Mouse (Mus musculus) v-Abl transformed pro-B cells (cell line): Measurements from ENCODE around the gene Pcyt1b.

Source experiments
- in situ Hi-C, 2 experiments: fragments of 400-800 bp; cut with MboI; formaldehyde crosslinking; loops; one replicate each; pipeline ENCODE4 v1.15.1; 2025; ENCODE audit not compliant: unreplicated experiment in 2 of 2

The Pcyt1b gene

GRCm38 (mm10) chrX:93654218-93655002 lies at the start of gene Pcyt1b:
TSS of gene Pcyt1b (plus strand) at chrX:93654863.
- in situ Hi-C loops: no loop called here

GRCm38 (mm10) chrX:93630256-93630655 lies 24.4 kb upstream of the Pcyt1b start:
- in situ Hi-C loops: no loop called here

DNA sequence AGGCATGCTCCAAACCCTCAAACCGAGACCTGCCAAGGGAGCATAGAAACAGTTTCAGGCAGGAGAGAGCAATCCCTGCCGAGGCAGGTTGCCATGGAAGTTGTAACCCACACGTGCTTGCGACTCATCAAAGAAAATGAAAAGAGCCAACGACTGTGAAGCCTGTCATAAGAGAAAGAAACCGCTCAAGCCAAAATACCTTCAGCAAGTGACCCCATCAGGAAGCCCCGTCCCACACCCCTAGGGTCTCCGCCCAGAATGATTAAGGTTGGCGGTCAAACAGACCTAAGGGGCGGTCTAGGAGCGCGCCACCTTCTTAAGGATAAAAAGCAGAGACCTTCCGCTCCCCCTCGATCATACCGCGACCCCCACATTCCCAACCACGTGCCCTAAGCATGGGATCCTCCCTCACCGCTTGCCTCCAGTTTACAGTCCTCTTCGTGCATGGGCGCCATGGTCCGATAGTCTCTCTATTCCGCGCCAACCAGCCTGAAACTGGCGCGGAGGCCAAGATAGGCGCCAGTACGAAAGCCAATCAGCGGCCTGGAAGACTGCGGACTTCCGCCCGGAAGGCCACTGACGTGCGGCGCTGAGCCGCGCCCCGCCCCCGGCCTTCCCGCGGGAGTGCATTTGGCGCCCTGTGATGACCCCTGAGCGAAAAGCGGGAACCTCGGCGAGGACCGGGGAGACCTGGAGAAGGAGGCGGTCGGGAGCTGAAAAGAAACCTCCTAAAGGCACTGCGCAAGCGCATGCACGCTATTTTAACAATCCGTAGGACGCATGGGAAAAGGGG lies 22.8 kb upstream of the Pcyt1b start, which contains the start of gene Pola1:
Pola1 (minus strand) TSS at position 499 of the 793 bp plus-strand sequence.
- in situ Hi-C loops: no loop called here

DNA sequence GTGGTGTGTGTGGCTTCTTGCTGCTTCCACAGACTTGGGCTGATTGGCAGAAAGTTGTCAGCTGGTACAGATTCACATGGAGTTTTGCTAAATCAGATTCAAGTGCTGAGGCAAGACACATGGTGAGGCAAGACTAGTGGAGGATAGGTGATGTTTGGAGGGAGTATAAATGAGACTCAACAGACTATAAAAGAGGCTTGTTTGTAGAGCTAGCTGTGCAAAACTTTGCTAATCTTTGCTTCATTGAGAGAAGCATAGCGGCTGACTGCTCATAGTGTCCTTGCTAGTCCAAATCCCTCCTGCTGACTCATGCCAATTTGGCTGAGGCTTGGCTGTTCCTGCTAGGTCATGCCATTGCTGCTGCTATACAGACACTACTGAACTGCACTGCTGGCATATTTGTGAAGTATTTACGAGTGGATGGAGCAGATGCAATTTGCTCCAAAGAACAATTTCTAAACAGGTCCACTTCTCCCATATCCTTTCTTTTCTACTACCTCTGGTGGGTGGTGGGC lies 19.7 kb upstream of the Pcyt1b start:
- in situ Hi-C loops: no loop called here

DNA sequence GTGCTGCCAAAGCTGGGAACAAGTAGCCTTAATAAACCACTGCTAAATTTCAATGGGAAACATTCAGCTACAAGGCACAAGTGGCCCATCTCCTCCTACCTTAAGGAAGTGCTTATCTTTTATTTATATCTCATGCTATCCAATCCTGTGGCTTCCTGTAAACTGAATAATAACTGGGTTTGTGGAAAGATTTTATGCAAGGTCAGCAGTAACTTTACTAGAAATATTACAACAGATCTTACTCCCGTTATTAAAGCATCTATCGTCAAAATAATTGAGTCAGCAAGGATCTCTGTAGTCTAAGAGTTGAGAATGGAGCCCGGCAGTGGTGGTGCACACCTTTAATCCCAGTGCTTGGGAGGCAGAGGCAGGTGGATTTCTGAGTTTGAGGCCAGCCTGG lies 11.1 kb upstream of the Pcyt1b start:
- in situ Hi-C loops: no loop called here

DNA sequence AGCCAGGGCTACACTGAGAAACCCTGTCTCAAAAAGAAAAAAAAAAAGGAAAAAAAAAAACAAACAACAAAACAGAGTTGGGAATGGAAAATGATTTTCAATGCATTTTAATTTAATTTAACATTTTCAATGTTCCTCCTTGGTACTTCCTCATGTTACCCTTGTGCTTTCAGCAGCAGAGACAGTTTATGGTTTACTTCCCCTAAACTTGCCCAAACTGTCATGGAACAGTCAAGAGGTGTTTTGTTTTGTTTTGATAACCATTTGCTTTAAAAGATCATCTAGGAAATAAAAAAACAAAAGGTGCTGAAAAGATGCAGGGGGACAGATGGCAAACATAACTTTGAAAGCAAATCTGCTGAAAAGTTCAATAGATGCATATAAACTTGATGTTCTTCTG lies 10.6 kb upstream of the Pcyt1b start:
- in situ Hi-C loops: no loop called here

DNA sequence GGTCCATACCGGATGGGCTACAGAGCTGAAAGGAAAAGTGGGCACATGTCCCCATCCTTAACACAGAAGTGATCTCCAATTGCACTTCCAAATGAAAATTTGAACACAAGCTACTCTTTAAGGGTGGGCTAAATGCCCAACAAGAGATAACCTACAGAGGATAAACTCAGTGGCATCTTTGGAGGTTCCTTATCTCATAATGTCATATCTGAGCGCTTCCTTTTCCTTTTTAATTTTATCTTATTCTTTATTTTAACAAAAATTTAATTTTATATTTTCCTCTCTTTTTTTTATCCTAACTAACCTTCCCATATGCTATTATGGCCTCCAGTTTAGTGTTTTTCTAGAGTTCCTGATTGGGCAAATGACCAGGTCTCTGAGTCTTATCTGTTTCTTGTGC lies 3.9 kb upstream of the Pcyt1b start:
- in situ Hi-C loops: no loop called here

DNA sequence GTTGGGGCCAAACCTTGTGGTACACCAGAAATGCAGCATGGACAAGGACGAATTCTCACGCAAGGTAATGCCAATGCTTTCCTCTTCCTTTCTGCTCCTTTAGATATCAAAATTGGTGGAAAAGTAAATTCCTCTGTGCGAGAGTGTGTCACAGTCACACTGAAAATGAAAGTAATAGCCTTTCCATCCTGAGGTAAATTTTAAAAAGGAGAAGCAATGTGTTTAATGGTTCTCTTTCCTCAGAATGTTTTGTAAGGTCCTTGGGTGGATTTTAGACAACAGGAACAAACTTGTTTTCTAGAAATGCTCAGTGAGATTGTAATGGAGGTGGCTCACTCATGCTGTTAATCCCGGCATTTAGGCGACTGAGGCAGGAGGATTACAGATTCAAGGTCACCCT lies 490 bp downstream of the Pcyt1b start:
- in situ Hi-C loops: no loop called here

GRCm38 (mm10) chrX:93663919-93664586 lies 9.4 kb downstream of the Pcyt1b start:
- in situ Hi-C loops: no loop called here

GRCm38 (mm10) chrX:93664787-93665186 lies 10.1 kb downstream of the Pcyt1b start:
- in situ Hi-C loops: no loop called here

DNA sequence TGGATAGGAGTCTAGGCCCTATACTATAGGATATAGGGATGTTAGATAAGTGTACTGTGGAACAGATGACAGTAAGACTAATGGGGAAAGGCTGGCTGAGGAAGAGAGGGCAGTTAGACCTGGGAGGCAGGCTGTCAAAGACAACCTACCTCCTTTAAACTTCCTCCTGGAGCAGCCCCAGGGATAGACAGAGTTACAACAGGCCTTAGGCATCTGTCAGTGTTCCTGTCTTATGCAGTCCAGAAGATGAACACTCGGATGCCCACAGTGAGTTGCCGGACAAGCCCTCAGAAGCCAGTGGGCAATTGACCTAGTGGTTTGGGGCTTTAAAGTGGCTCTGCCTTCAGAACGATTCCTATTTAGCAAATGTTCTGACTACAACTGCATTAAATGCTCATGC lies 19.8 kb downstream of the Pcyt1b start:
- in situ Hi-C loops: no loop called here

- in situ Hi-C loops: no loop called here
Measured at GRCm38 (mm10) chrX:93674836-93675795, 20.5 kb downstream of the Pcyt1b start.

- in situ Hi-C loops: no loop called here
Measured at GRCm38 (mm10) chrX:93676228-93676627, 21.6 kb downstream of the Pcyt1b start.

DNA sequence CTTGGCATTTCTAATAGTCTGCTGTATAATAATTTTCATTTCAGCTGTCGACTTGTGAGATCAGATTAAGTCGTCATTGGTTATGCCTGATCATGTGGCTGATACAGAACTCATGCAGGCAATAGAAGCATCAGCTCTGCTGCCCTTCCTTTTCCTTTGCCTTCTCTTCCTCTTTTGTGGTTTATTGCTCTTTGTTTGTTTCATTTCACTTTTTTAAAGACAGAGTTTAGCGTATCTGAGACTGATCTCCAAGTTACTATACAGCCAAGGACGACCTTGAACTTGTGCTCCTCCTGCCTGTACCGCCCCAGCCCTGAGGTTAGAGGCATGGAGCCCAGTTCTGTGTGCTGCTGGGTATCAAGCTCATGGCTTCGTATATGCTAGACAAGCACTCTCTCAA lies 34.6 kb downstream of the Pcyt1b start:
- in situ Hi-C loops: no loop called here

DNA sequence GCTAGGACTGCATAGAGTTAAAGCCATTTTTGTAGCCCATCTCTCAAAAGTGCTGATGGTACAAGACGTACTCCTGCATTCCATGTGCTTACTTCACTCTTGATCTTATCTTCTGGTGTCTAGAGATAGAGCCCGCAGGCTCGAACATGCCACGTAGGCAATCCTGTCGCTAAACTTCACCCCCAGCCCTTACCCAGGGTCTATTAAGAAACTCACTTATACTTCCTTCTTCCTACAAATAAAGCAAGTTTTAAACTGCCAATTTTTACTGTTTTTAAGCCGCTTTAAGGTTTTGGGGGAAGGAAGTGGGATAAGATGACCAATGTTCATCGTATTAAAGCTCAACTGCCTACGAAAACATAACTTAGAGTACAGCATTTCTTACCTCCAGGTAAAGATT lies 36.0 kb downstream of the Pcyt1b start:
- in situ Hi-C loops: no loop called here

DNA sequence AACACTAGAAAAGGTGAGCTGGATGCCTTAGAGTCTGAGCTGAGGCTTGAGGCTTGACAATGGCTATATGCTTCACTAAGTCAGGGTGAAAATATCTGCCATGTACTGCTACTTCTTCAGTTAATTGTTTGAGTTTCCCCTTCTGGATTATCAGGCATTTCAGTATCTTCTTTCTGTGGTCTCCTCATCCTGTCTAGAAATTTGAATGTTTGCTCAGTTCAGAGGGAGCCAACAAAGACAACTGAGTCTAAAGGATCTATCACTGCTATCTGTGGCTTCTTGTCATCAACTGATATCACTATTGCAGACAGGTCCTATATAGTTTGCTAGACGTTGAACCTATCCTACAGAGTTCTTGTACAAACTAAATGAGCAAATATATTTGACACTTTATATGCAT lies 42.9 kb downstream of the Pcyt1b start:
- in situ Hi-C loops: no loop called here

DNA sequence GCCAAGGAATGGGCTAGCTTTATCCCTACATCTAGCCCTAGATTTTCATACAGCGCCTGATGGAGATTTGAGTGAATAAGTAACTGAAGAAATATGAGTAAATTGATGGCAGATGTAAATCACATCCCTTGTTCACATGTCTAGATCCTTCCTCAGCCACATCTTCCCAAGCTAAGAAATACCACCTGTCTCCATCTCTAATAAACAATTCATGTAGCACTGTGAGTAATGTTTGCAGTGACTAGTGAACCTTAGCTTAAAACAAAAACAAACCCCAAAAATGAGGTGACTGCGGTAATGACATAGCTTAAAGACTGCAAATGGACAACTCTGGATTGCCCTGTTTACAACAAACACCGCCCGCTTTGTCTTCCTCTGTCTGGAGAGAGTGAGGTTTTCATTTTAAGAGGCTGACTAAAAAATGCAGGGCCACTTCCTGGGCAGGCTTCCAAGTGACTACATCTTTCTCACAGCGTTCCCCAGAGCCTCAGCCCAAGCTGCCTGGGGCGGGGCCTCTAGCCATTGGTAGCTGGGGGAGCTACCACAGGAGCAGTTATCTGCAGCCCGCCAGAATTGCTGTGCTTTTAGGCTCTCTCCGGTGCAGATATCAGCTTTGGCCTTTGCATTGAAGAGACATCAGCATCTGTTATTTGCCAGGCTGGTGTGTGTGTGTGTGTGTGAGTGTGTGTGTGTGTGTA lies 46.0 kb downstream of the Pcyt1b start:
- in situ Hi-C loops: no loop called here

GRCm38 (mm10) chrX:93712566-93712965 lies 57.9 kb downstream of the Pcyt1b start:
- in situ Hi-C loops: no loop called here

GRCm38 (mm10) chrX:93729529-93729928 lies 74.9 kb downstream of the Pcyt1b start:
- in situ Hi-C loops: no loop called here
